Mouse (Mus musculus) liver, embryonic 14.5 days (tissue): ENCODE measurements around the gene Hist1h4c. TPM values are rescaled to one million over a fixed set of nuclear protein-coding genes. Genes with fewer than 3 reads are reported as not detected.
"Not testable (repeated sequence)": the region's sequence is repeated elsewhere in the genome, so short reads cannot be mapped to it uniquely, and the experiment has no call there.

ENCODE experiments used
- ATAC-seq: fragments of 200-750 bp; cut with Nextera tagmentation; 2 replicates; pipeline ENCODE4 v1.8.0; 2017; ENCODE audit warnings: moderate number of reproducible peaks, mild to moderate bottlenecking, moderate library complexity; ENCODE audit not compliant: insufficient read depth
- DNase-seq, 3 experiments: peaks; one replicate each; pipeline ENCODE4 v3.0.0-alpha.2; 2012 to 2013; ENCODE audit warnings: low read depth in 3 of 3, low spot score in 3 of 3
- H3K27ac ChIP-seq: fragments of 300-500 bp; sonication (generic); 2 replicates; pipeline ENCODE4 v1.5.1; 2014; ENCODE audit warnings: moderate library complexity, mild to moderate bottlenecking, control low read depth, inconsistent platforms
- H3K27me3 ChIP-seq: fragments of 300-500 bp; sonication (generic); 2 replicates; pipeline ENCODE4 v1.6.1; 2014; ENCODE audit warnings: mild to moderate bottlenecking, low read length, moderate library complexity; ENCODE audit not compliant: control insufficient read depth, insufficient read depth
- H3K36me3 ChIP-seq: fragments of 300-500 bp; sonication (generic); replicated peaks from 2 replicates; pipeline ENCODE4 v1.6.1; 2014; ENCODE audit warnings: low read depth; ENCODE audit not compliant: control insufficient read depth, insufficient read depth
- H3K4me1 ChIP-seq, 2 experiments: fragments of 200-500 bp in 1 of 2; fragments of 300-500 bp in 1 of 2; sonication (generic) in 1 of 2; replicated peaks; 2 replicates each; pipeline ENCODE4 v1.6.1; 2012 to 2014; ENCODE audit warnings: antibody characterized with exemption in 1 of 2, inconsistent platforms in 1 of 2, low read length in 1 of 2; ENCODE audit not compliant: control insufficient read depth in 2 of 2, insufficient read depth in 2 of 2
- H3K4me2 ChIP-seq: fragments of 300-500 bp; sonication (generic); 2 replicates; pipeline ENCODE4 v1.6.1; 2014; ENCODE audit warnings: low read depth, mild to moderate bottlenecking, control low read depth, moderate library complexity
- H3K4me3 ChIP-seq, 2 experiments: fragments of 200-500 bp in 1 of 2; fragments of 300-500 bp in 1 of 2; sonication (generic) in 1 of 2; 2 replicates each; pipeline ENCODE4 v1.5.1; 2012 to 2014; ENCODE audit warnings: low read depth in 2 of 2, low read length in 2 of 2, mild to moderate bottlenecking in 2 of 2, control low read depth in 1 of 2, inconsistent platforms in 1 of 2, moderate library complexity in 1 of 2; ENCODE audit not compliant: insufficient read depth in 1 of 2
- H3K9ac ChIP-seq: fragments of 300-500 bp; sonication (generic); replicated peaks from 2 replicates; pipeline ENCODE4 v1.6.1; 2014; ENCODE audit warnings: mild to moderate bottlenecking, control low read depth, moderate library complexity
- H3K9me3 ChIP-seq: fragments of 300-500 bp; sonication (generic); 2 replicates; pipeline ENCODE4 v1.6.1; 2016; ENCODE audit warnings: low read length, mixed read lengths; ENCODE audit not compliant: control insufficient read depth
- CTCF ChIP-seq: IDR thresholded peaks from 2 replicates; pipeline ENCODE4 v1.5.1; 2016; ENCODE audit warnings: antibody characterized with exemption, low read depth, control low read depth
- EP300 ChIP-seq: IDR thresholded peaks from 2 replicates; pipeline ENCODE4 v1.6.1; 2016; ENCODE audit warnings: antibody characterized with exemption, low read depth
- WGBS: fragments of 180-500 bp; shearing (Covaris S2); extraction: QIAGEN DNeasy Blood & Tissue Kit; methylation state at CpG from one replicate; pipeline ENCODE4 v1.1.7; 2014; ENCODE audit not compliant: insufficient replicate concordance; 5-methylcytosine and 5-hydroxymethylcytosine counted together
- polyA plus RNA-seq, 2 experiments: library from polyadenylated mRNA; depleted of rRNA in 1 of 2; stranded (reverse) in 1 of 2; unstranded in 1 of 2; fragments of >200 nt; fragmentation: Nextera tagmentation in 1 of 2; extraction: Ambion mirVana in 1 of 2; gene quantifications; 2 replicates each; pipeline versions ENCODE4 v1.2.1 to v1.2.3; 2012 to 2014

The Hist1h4c gene
- polyA plus RNA-seq, 2 experiments = 6.2 to 10.1 TPM

GRCm38 (mm10) chr13:23684295-23684945 is 13.8 kb downstream of the Hist1h4c start:
- not testable (repeated sequence) for H3K36me3 ChIP-seq, H3K27me3 ChIP-seq, H3K9me3 ChIP-seq
- Histone ChIP-seq H3K4me3 (peak overlapping the region; percentile 67 to 71), H3K4me2 (peak overlapping the region; percentile 87), H3K9ac (peak overlapping the region; percentile 94), H3K4me1 (peaks cover 18 to 40% of the 10 kb centered on the region in 2 experiments), H3K27ac (peak overlapping the region; percentile 98)
- WGBS = under 1% methylated on average over 12 of the region's 37 CpGs
- peak; percentile 79 to 87 (median 84) for DNase-seq
- peak; percentile 31 for ATAC-seq
- peak; percentile 32 for TF ChIP-seq EP300

DNA sequence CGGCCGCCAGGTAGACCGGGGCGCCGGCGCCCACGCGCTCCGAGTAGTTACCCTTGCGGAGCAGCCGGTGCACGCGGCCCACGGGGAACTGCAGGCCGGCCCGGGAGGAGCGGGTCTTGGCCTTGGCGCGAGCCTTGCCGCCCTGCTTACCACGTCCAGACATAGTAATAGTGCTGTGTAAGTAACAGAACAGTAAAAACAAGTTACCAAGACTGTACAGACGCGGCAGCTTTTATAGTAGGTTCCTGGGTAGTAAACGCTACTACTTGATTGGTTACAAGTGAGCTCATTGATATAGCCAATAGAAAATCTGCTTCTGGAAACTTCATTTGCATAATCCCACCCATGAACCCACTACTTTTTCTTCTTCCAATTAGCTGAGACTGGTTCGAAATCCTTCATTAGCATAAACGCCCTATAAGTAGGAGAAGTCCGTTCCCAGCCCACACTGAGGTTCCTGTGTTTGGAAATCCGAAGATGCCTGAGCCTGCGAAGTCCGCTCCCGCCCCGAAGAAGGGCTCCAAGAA is 14.4 kb downstream of the Hist1h4c start, which contains the start of the genes Hist1h2ac and Hist1h2bc:
Gene Hist1h2ac (minus strand): TSS at position 194 of the 527 bp plus-strand sequence.
Gene Hist1h2bc (plus strand): TSS at position 445 of the 527 bp plus-strand sequence.
- TF ChIP-seq EP300 (peak; percentile 72), CTCF (no peak)
- peak within 1 kb of the TSS; percentile 95 for H3K9ac ChIP-seq
- no peaks in the 10 kb centered on the region for H3K36me3 ChIP-seq
- H3K27me3 ChIP-seq = no peaks in the 10 kb centered on the region
- DNase-seq = peak; percentile 98
- H3K4me2 ChIP-seq = peak within 1 kb of the TSS; percentile 87
- H3K4me3 ChIP-seq = peak within 1 kb of the TSS; percentile 67 to 71
- H3K27ac ChIP-seq = peak within 1 kb of the TSS; percentile 98
- H3K4me1 ChIP-seq = peaks cover 14 to 38% of the 10 kb centered on the region in 2 experiments
- WGBS = under 1% methylated on average over 32 of the region's 32 CpGs
- H3K9me3 ChIP-seq = no peaks in the 10 kb centered on the region
- ATAC-seq = peak; percentile 92

- H3K36me3 ChIP-seq, ATAC-seq, H3K27me3 ChIP-seq, H3K9me3 ChIP-seq: not testable (repeated sequence)
- 8% methylated on average over 13 of the region's 30 CpGs for WGBS
- peak overlapping the region; percentile 95 for H3K9ac ChIP-seq
- TF ChIP-seq CTCF = peak; percentile 25; the same call in 1 of the 2 replicates
- H3K4me3 ChIP-seq = peak overlapping the region; percentile 65 to 66
- H3K4me2 ChIP-seq = peak overlapping the region; percentile 80
- H3K4me1 ChIP-seq = peaks cover 14 to 34% of the 10 kb centered on the region in 2 experiments
- peak overlapping the region; percentile 98 for H3K27ac ChIP-seq
- peak in 1 of 3 experiments; percentile 53 for DNase-seq
These were observed 15.1 kb downstream of the Hist1h4c start for GRCm38 (mm10) chr13:23682947-23683754.

GRCm38 (mm10) chr13:23682623-23682946 is 15.7 kb downstream of the Hist1h4c start:
- WGBS = 9% methylated on average over 1 of the region's 1 CpGs
- Histone ChIP-seq H3K4me1 (peaks cover 14 to 30% of the 10 kb centered on the region in 2 experiments), H3K36me3 (no peaks in the 10 kb centered on the region), H3K4me3 (peak overlapping the region; percentile 65 to 66), H3K9ac (peak overlapping the region; percentile 95), H3K9me3 (no peaks in the 10 kb centered on the region), H3K27ac (peak overlapping the region; percentile 98), H3K27me3 (no peaks in the 10 kb centered on the region), H3K4me2 (peak overlapping the region; percentile 80)
- ATAC-seq = no peak
- TF ChIP-seq EP300 (no peak), CTCF (no peak)
- DNase-seq = peak in 1 of 3 experiments; percentile 55
